Mouse (Mus musculus) embryonic facial prominence, embryonic 11.5 days (tissue): ENCODE results near the gene Irgm1. TPM values are rescaled to one million over a fixed set of nuclear protein-coding genes. Genes with fewer than 3 reads are reported as not detected.
A peak's percentile ranks its signal among the peaks of the same experiment; 100 is the strongest.

Experiments
- ATAC-seq: fragments of 200-750 bp; cut with Nextera tagmentation; replicated peaks from 2 replicates; pipeline ENCODE4 v1.8.0; 2017; ENCODE audit warnings: low read depth; ENCODE audit not compliant: insufficient number of reproducible peaks, low FRiP score, low TSS enrichment
- DNase-seq: peaks from one replicate; pipeline ENCODE4 v3.0.0-alpha.2; 2015; ENCODE audit warnings: low spot score
- H3K27ac ChIP-seq: fragments of 300-500 bp; sonication (generic); replicated peaks from 2 replicates; pipeline ENCODE4 v1.5.1; 2014; ENCODE audit warnings: mild to moderate bottlenecking, low read depth, low read length, control low read depth
- H3K27me3 ChIP-seq: fragments of 300-500 bp; sonication (generic); 2 replicates; pipeline ENCODE4 v1.6.1; 2014; ENCODE audit warnings: mild to moderate bottlenecking, low read length, moderate library complexity, mixed read lengths; ENCODE audit not compliant: control insufficient read depth, insufficient read depth
- H3K36me3 ChIP-seq: fragments of 300-500 bp; sonication (generic); replicated peaks from 2 replicates; pipeline ENCODE4 v1.6.1; 2014; ENCODE audit warnings: low read depth, mild to moderate bottlenecking, low read length, moderate library complexity, mixed read lengths; ENCODE audit not compliant: control insufficient read depth, insufficient read depth
- H3K4me1 ChIP-seq: fragments of 300-500 bp; sonication (generic); 2 replicates; pipeline ENCODE4 v1.6.1; 2014; ENCODE audit warnings: low read length, mixed read lengths; ENCODE audit not compliant: control insufficient read depth, insufficient read depth
- H3K4me2 ChIP-seq: fragments of 300-500 bp; sonication (generic); 2 replicates; pipeline ENCODE4 v1.6.1; 2014; ENCODE audit warnings: low read depth, mild to moderate bottlenecking, control low read depth, low read length, moderate library complexity
- H3K4me3 ChIP-seq: fragments of 300-500 bp; sonication (generic); 2 replicates; pipeline ENCODE4 v1.5.1; 2014; ENCODE audit warnings: low read depth, low read length, control low read depth
- H3K9ac ChIP-seq: fragments of 300-500 bp; sonication (generic); replicated peaks from 2 replicates; pipeline ENCODE4 v1.6.1; 2014; ENCODE audit warnings: mild to moderate bottlenecking, control low read depth, low read length
- H3K9me3 ChIP-seq: fragments of 300-500 bp; sonication (generic); replicated peaks from 2 replicates; pipeline ENCODE4 v1.6.1; 2016; ENCODE audit warnings: mild to moderate bottlenecking, low read length, inconsistent platforms, mixed read lengths; ENCODE audit not compliant: control insufficient read depth
- WGBS: fragments of 180-500 bp; shearing (Covaris S2); extraction: QIAGEN DNeasy Blood & Tissue Kit; methylation state at CpG from one replicate; pipeline ENCODE4 v1.1.7; 2014; 5-methylcytosine and 5-hydroxymethylcytosine counted together
- polyA plus RNA-seq: library from polyadenylated mRNA; unstranded; fragments of >200 nt; fragmentation: Nextera tagmentation; extraction: Ambion mirVana; gene quantifications from 2 replicates; pipeline ENCODE4 v1.2.1, GENCODE M21; 2014

Gene Irgm1
- polyA plus RNA-seq, 1 experiment from 2014 or later, result 2.8 TPM

DNA sequence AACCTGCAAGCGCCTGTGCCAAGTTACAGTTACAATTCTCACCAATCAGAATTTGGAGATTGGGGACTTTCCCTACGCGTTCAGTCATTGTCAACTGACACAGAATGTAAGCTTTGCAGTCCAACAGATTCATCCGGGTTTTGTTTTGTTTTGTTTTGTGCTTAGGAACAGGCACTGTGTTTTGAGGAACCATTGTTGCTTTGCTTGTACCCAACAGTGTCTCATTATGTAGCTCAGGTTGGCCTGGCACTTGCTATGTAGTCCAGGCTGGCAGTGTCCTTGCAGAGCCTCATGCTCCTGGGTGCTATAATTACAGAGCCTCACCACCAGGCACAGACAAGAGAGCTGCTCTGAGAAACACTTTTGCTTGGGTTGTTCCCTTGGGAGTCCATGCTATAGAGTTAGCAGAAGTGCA lies 29.1 kb downstream of the Irgm1 start:
- no peak overlapping the region for H3K27ac ChIP-seq
- no peak for DNase-seq
- H3K4me2 ChIP-seq, result no peak overlapping the region
- no peaks in the 10 kb centered on the region; the same call in 1 of the 2 replicates for H3K4me1 ChIP-seq
- no peak overlapping the region for H3K9ac ChIP-seq
- no peaks in the 10 kb centered on the region for H3K27me3 ChIP-seq
- 87% methylated on average over 4 of the region's 4 CpGs for WGBS
- H3K9me3 ChIP-seq, result no peaks in the 10 kb centered on the region
- no peak for ATAC-seq
- no peak overlapping the region for H3K4me3 ChIP-seq
- no peaks in the 10 kb centered on the region for H3K36me3 ChIP-seq

DNA sequence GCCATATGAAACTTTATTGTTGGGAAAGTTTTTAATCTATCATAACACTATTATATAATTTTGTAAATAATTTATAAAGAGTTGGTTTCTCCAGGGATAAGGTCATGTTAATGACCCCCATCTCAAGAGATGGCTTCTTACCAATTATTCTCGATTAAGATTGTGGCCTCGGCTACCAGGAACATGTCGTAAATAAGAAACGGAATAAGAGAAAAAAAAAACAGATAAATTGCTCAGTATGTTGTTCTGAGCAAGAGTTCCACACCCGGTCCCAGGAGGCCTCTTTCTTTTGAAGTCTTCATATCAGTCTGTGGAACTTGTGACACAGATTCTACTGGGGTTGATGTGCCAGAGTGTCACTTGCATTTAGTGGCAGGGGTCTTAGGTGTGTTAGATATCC lies 30.3 kb downstream of the Irgm1 start:
- H3K36me3 ChIP-seq, result no peaks in the 10 kb centered on the region
- 87% methylated on average over 5 of the region's 5 CpGs for WGBS
- no peaks in the 10 kb centered on the region for H3K27me3 ChIP-seq
- no peak overlapping the region for H3K4me2 ChIP-seq
- DNase-seq (no peak), ATAC-seq (no peak)
- no peak overlapping the region for H3K4me3 ChIP-seq
- no peaks in the 10 kb centered on the region for H3K9me3 ChIP-seq
- H3K4me1 ChIP-seq, result no peaks in the 10 kb centered on the region; the same call in 1 of the 2 replicates
- H3K9ac ChIP-seq, result no peak overlapping the region
- no peak overlapping the region for H3K27ac ChIP-seq

DNA sequence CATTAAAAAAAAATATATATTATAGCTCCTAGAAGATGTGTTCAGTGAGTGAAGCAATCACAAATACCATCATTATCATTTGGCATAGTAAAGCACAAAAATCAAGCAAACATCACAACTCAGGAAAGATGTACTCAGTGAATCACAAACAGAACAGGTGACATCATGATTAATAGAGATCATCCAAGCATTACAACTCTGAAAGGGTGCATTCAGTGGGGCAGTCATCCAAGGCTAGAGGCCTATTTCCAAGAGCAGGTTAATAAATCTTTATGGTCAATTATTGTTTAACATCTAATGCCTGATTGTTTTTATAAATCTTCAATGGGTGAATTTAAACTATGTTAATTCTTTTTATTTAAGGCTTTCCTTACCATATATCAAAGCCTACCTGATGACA lies 30.7 kb downstream of the Irgm1 start:
- Histone ChIP-seq H3K36me3 (no peaks in the 10 kb centered on the region), H3K4me2 (no peak overlapping the region), H3K9me3 (no peaks in the 10 kb centered on the region), H3K4me1 (no peaks in the 10 kb centered on the region; the same call in 1 of the 2 replicates), H3K27ac (no peak overlapping the region), H3K9ac (no peak overlapping the region), H3K27me3 (no peaks in the 10 kb centered on the region), H3K4me3 (no peak overlapping the region)
- DNase-seq (no peak), ATAC-seq (no peak)

DNA sequence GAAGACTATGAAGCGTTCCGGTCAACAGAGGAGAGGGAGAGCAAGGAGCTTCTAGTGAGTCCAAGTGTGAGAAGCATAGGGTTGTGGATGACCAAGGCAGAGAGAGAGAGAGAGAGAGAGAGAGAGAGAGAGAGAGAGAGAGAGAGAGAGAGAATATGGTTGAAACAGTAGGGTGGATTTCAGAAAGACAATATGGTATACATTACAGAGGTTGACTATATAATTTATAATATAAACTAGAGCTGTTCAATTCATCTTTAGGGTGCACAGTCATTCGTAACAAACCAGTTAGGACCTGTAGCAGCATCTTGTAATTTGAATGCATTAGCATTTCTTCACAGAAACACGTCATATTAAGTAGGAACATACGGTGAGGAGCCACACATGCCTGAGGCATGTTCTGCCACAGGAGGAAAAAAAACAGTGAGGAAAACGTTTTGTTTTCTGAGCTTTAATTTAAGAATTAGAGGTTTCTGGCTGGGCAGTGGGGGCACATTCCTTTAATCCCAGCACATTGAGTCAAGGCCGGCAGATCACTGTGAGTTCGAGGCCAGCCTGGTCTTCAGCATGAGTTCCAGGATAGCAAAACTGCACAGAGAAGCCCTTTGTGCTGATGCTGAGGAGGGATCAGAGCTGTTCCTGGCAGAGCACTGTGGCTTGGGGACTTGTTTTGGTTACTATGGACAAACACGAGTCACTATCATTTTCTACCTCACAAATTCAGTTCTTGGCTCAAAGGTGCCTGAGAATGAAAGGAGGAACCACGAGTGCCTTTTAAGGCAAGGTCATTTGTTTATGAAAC lies 32.4 kb downstream of the Irgm1 start:
- no peak for ATAC-seq
- H3K4me2 ChIP-seq, result peak overlapping the region; percentile 91
- no peaks in the 10 kb centered on the region for H3K36me3 ChIP-seq
- no peak overlapping the region for H3K27ac ChIP-seq
- no peaks in the 10 kb centered on the region for H3K27me3 ChIP-seq
- WGBS, result 66% methylated on average over 10 of the region's 10 CpGs
- no peak overlapping the region for H3K9ac ChIP-seq
- no peaks in the 10 kb centered on the region; the same call in 1 of the 2 replicates for H3K4me1 ChIP-seq
- no peak overlapping the region for H3K4me3 ChIP-seq
- DNase-seq, result no peak
- no peaks in the 10 kb centered on the region for H3K9me3 ChIP-seq

DNA sequence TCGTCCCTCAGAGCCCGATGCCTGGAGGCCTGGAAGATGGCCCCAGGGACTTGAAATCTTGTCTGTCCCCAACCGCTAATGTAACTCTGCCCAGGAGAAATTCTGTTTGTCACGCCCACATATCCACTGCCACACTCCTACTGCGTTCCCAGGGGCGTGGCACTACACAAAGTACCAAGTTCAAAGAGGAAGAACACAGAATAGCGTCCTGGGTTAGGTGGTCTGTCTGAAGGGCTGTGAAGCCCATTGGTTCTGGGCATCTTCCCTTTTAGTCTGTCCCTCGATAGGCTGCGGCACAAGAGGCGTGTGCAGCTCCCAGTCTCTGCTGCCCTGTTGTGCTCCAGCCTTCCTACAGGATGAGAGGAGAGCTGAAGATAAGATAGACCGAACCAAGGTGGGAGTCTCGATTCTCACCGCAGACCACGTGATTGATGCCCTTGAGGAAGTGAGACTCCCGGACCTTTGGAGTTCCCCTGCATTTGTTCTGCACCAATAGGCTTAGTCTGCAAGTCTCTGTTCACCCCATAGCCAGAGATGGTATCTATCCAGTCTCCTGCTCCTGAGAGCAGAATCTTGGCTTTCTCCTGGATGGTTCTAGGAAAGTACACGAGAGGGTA lies 33.2 kb downstream of the Irgm1 start:
- Histone ChIP-seq H3K4me1 (no peaks in the 10 kb centered on the region; the same call in 1 of the 2 replicates), H3K4me3 (peak overlapping the region; percentile 79), H3K27ac (no peak overlapping the region), H3K36me3 (no peaks in the 10 kb centered on the region), H3K4me2 (peak overlapping the region; percentile 91), H3K9ac (peak overlapping the region; percentile 63), H3K27me3 (no peaks in the 10 kb centered on the region), H3K9me3 (no peaks in the 10 kb centered on the region)
- 3% methylated on average over 16 of the region's 16 CpGs for WGBS
- DNase-seq (peak; percentile 51), ATAC-seq (no peak)

DNA sequence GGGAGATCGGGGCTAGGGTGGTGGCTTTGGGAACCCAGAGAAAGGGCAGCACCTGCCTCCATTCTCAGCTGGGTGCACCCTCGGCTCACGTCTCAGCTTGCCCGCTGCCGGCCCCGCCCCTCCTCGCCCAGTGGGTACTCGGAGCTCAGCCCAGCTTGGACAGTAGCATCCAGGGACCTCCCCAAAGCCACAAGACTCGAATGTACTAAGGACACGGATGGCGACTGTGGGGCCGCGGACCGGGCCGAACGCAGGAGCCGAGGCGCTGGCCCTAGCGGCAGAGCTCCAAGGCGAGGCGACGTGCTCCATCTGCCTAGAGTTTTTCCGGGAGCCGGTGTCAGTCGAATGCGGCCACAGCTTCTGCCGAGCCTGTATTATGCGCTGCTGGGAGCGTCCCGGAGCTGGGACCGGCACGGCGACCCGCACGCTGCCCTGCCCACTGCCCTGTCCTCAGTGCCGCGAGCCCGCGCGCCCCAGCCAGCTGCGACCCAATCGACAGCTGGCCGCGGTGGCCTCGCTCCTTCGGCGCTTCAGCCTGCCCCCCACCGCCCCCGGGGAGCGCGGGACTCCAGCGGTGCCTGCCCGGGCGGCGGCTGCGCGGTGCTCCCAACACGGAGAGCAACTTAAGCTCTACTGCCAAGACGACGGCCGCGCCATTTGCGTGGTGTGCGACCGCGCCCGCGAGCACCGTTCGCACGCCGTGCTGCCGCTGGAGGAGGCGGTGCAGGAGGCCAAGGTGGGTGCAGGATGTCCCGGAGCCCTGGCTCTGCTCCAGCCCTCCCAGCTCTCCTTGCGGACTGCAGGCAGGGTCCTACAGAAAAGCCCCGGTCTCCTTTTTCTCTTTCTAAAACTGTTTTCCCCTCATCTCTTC lies 33.9 kb downstream of the Irgm1 start:
- WGBS, result under 1% methylated on average over 77 of the region's 77 CpGs
- no peaks in the 10 kb centered on the region for H3K9me3 ChIP-seq
- DNase-seq (peak; percentile 43), ATAC-seq (peak; percentile 16; the same call in 1 of the 2 replicates)
- no peaks in the 10 kb centered on the region; the same call in 1 of the 2 replicates for H3K4me1 ChIP-seq
- peak overlapping the region; percentile 63 for H3K9ac ChIP-seq
- H3K27ac ChIP-seq, result no peak overlapping the region
- peak overlapping the region; percentile 91 for H3K4me2 ChIP-seq
- peak overlapping the region; percentile 79 for H3K4me3 ChIP-seq
- H3K27me3 ChIP-seq, result no peaks in the 10 kb centered on the region
- H3K36me3 ChIP-seq, result no peaks in the 10 kb centered on the region

DNA sequence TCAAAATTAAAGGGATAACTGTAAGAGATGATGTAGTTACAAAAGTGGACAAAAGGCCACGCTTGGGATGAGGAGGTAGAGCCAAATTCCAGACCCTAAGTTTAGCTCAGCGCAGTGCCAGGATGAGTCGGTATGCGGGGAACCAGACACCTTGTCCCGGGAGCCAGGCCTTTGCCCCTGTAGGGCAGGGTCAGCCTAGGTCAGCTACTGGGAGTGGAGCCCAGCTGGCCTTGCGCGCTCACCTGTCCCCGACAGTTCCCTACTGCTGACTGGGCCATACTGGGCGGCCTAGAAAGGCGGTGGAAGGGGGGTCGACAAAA lies 34.5 kb downstream of the Irgm1 start:
- WGBS, result 8% methylated on average over 11 of the region's 11 CpGs
- no peak overlapping the region for H3K27ac ChIP-seq
- peak overlapping the region; percentile 79 for H3K4me3 ChIP-seq
- H3K9ac ChIP-seq, result no peak overlapping the region; the same call in 1 of the 2 replicates
- no peaks in the 10 kb centered on the region; the same call in 1 of the 2 replicates for H3K4me1 ChIP-seq
- no peaks in the 10 kb centered on the region for H3K36me3 ChIP-seq
- H3K9me3 ChIP-seq, result no peaks in the 10 kb centered on the region
- DNase-seq (no peak), ATAC-seq (no peak)
- no peaks in the 10 kb centered on the region for H3K27me3 ChIP-seq
- H3K4me2 ChIP-seq, result peak overlapping the region; percentile 91
